Mouse (Mus musculus): Measurements from ENCODE around the gene Nos1ap. TPM values are rescaled to one million over a fixed set of nuclear protein-coding genes. Genes with fewer than 3 reads are reported as not detected.
A peak's percentile ranks its signal among the peaks of the same experiment; 100 is the strongest.

The Nos1ap gene
- polyA plus RNA-seq, 1 experiment from 2014 or later = 6.8 TPM

DNA sequence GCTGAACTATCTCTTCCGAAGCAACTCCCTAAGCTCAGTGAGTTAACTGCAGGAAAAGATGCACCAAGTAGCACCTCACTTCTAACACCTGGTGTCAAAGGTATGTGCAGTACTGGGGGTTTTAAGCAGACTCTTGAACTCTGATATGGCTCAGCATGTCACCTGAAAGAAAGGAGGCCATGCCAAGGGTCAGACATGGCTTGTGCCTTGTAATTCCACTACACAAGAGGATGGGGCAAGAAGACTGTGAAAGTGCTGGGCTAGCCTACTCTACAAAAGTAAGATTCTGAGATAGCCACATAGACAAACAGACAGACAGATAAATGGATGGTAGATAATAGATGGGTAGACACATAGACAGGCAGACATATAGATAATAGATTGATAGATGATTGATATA, 87.7 kb downstream of the Nos1ap start:
- Histone ChIP-seq H3K36me3 (ENCODE audit: control insufficient read depth, insufficient read depth, low read length) (no peaks in the 10 kb centered on the region), H3K9ac (ENCODE audit: low read length) (no peak overlapping the region), H3K27ac (replicated peaks) (no peak overlapping the region), H3K4me3 (ENCODE audit: low read depth, low read length) (no peak overlapping the region), H3K4me1 (replicated peaks; ENCODE audit: control insufficient read depth, insufficient read depth) (no peaks in the 10 kb centered on the region), H3K9me3 (ENCODE audit: control insufficient read depth, low read length) (no peaks in the 10 kb centered on the region), H3K4me2 (replicated peaks; ENCODE audit: low read depth) (no peak overlapping the region), H3K27me3 (ENCODE audit: control insufficient read depth, insufficient read depth, low read length) (no peaks in the 10 kb centered on the region)
- no peak for TF ChIP-seq EP300 (optimal IDR thresholded peaks at IDR 0.05)
- no peak for TF ChIP-seq CTCF (IDR thresholded peaks at IDR 0.05; ENCODE audit: low read depth)
- DNase-seq (ENCODE audit: low spot score) = no peak
- ATAC-seq (ENCODE audit: low FRiP score, low TSS enrichment) = no peak
- WGBS = 71% methylated on average over 1 of the region's 1 CpGs

DNA sequence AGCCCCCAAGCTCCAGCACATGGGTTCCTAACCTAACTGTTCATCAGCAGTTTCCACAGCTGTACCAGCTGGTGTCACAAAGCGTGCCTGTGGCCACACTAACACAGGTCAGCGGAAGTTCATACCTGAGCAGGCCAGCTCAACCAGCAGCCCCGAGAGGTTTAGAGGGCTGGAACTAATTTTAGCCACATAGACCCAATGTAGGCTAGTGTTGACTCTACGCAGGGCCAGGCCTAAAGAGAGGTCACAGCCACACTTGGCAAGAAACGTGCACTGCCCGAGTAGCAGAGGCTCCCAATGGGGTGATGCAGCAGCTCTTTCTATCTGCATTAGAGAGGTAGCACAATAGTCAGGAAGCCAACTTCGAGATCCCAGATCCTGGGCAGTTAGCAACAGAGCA, 88.1 kb downstream of the Nos1ap start:
- H3K27ac ChIP-seq (replicated peaks) = no peak overlapping the region
- no peaks in the 10 kb centered on the region for H3K9me3 ChIP-seq (ENCODE audit: control insufficient read depth, low read length)
- H3K4me2 ChIP-seq (replicated peaks; ENCODE audit: low read depth) = no peak overlapping the region
- H3K4me1 ChIP-seq (replicated peaks; ENCODE audit: control insufficient read depth, insufficient read depth) = no peaks in the 10 kb centered on the region
- no peaks in the 10 kb centered on the region for H3K27me3 ChIP-seq (ENCODE audit: control insufficient read depth, insufficient read depth, low read length)
- no peak overlapping the region for H3K9ac ChIP-seq (ENCODE audit: low read length)
- ATAC-seq (ENCODE audit: low FRiP score, low TSS enrichment) (no peak), DNase-seq (ENCODE audit: low spot score) (no peak)
- H3K4me3 ChIP-seq (ENCODE audit: low read depth, low read length) = no peak overlapping the region
- 81% methylated on average over 7 of the region's 7 CpGs for WGBS
- TF ChIP-seq CTCF (IDR thresholded peaks at IDR 0.05; ENCODE audit: low read depth) (no peak), EP300 (optimal IDR thresholded peaks at IDR 0.05) (no peak)
- no peaks in the 10 kb centered on the region for H3K36me3 ChIP-seq (ENCODE audit: control insufficient read depth, insufficient read depth, low read length)

DNA sequence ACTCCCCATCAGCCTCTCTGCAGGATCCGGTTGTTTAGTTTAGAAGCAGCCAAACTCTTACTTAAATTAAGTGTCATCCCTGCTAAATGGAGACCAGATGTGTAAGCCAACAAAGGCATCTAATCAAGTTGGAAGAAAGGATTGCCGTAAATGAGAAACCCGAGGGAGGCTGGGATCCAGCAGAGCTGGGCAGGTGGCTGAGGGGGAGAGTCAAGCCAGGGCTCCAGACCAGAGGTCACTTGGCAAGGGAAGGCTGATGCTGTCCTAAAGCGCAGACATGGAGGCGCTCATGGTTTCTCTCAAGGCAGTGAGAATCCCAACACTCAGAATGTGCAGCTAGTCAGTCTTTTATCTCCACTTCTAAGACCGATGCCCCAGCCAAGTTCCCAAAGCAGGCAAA, 89.8 kb downstream of the Nos1ap start:
- DNase-seq (ENCODE audit: low spot score) (no peak), ATAC-seq (ENCODE audit: low FRiP score, low TSS enrichment) (no peak)
- Histone ChIP-seq H3K9ac (ENCODE audit: low read length) (no peak overlapping the region), H3K27ac (replicated peaks) (no peak overlapping the region), H3K27me3 (ENCODE audit: control insufficient read depth, insufficient read depth, low read length) (no peaks in the 10 kb centered on the region), H3K9me3 (ENCODE audit: control insufficient read depth, low read length) (no peaks in the 10 kb centered on the region), H3K36me3 (ENCODE audit: control insufficient read depth, insufficient read depth, low read length) (no peaks in the 10 kb centered on the region), H3K4me1 (replicated peaks; ENCODE audit: control insufficient read depth, insufficient read depth) (0 out of 2 replicates have a peak, but pooled peaks cover 3% of the 10 kb centered on the region), H3K4me3 (ENCODE audit: low read depth, low read length) (no peak overlapping the region), H3K4me2 (replicated peaks; ENCODE audit: low read depth) (no peak overlapping the region)
- 41% methylated on average over 6 of the region's 6 CpGs for WGBS
- TF ChIP-seq EP300 (optimal IDR thresholded peaks at IDR 0.05) (no peak), CTCF (IDR thresholded peaks at IDR 0.05; ENCODE audit: low read depth) (no peak)

DNA sequence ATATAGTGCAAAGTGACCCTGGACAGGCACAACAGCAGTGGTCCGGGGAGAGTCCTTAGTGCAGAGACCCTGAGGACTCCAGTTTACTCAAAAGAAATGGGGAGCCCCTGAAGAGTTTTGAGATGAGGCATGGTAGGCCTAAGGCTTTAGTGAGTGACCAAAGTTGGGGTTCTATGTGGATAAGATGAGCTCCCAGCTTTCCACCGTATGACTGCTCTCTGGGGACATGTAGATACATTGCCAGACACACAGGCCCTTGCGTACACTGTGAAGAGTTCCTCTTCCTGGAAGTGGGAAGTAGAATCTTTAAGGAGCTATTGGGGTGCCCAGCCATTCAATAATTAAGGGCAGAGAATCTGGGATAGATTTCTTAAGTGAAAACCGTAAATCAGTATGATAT, 90.2 kb downstream of the Nos1ap start:
- ATAC-seq (ENCODE audit: low FRiP score, low TSS enrichment) (no peak), DNase-seq (ENCODE audit: low spot score) (no peak)
- TF ChIP-seq CTCF (IDR thresholded peaks at IDR 0.05; ENCODE audit: low read depth) (no peak), EP300 (optimal IDR thresholded peaks at IDR 0.05) (no peak)
- H3K9ac ChIP-seq (ENCODE audit: low read length) = no peak overlapping the region
- H3K36me3 ChIP-seq (ENCODE audit: control insufficient read depth, insufficient read depth, low read length) = no peaks in the 10 kb centered on the region
- H3K4me1 ChIP-seq (replicated peaks; ENCODE audit: control insufficient read depth, insufficient read depth) = 0 out of 2 replicates have a peak, but pooled peaks cover 3% of the 10 kb centered on the region
- WGBS = 67% methylated on average over 4 of the region's 4 CpGs
- no peaks in the 10 kb centered on the region for H3K9me3 ChIP-seq (ENCODE audit: control insufficient read depth, low read length)
- no peak overlapping the region for H3K4me3 ChIP-seq (ENCODE audit: low read depth, low read length)
- no peaks in the 10 kb centered on the region for H3K27me3 ChIP-seq (ENCODE audit: control insufficient read depth, insufficient read depth, low read length)
- H3K27ac ChIP-seq (replicated peaks) = no peak overlapping the region
- no peak overlapping the region for H3K4me2 ChIP-seq (replicated peaks; ENCODE audit: low read depth)

DNA sequence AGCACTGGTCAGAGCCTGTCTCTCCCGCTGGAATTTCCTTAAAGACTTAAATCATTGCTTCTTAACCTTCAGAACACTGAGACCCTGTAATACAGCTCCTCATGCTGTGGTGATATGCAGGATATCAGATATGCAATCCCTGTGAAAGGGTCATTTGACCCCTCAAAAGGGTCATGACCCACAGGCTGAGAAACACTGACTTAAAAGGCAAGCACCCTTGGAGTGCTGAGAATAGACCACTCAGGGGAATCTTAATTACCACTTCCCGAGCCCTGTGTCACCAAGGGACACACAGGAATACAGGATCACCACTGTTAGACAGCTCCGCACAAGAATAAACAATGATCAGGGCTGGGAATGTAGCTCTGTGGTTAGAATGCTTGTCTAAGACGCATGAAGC, 91.0 kb downstream of the Nos1ap start:
- no peak for TF ChIP-seq CTCF (IDR thresholded peaks at IDR 0.05; ENCODE audit: low read depth)
- TF ChIP-seq EP300 (optimal IDR thresholded peaks at IDR 0.05) = no peak
- DNase-seq (ENCODE audit: low spot score) = no peak
- WGBS = 74% methylated on average over 4 of the region's 4 CpGs

DNA sequence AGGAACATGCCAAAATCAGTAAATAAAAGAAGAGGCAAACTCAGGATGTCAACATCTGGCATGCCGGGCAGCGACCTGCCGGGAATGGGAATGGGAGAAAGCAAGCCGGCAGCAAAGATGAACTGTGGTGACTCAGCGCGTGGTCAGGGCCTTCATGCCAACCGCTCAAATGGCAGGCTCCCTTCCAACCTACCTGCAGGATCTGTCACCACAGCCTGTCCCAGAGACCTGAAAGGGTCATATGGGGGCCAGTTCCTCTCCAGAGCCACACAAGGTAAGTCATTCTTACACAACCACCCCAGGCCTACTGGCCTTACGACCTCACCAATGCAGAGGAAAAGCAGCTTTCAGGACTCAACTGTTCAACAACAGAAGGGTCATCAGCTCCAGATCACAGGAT, 93.4 kb downstream of the Nos1ap start:
- Histone ChIP-seq H3K4me1 (replicated peaks; ENCODE audit: control insufficient read depth, insufficient read depth) (0 out of 2 replicates have a peak, but pooled peaks cover 3% of the 10 kb centered on the region), H3K27me3 (ENCODE audit: control insufficient read depth, insufficient read depth, low read length) (no peaks in the 10 kb centered on the region), H3K9me3 (ENCODE audit: control insufficient read depth, low read length) (no peaks in the 10 kb centered on the region), H3K27ac (replicated peaks) (no peak overlapping the region), H3K9ac (ENCODE audit: low read length) (no peak overlapping the region), H3K36me3 (ENCODE audit: control insufficient read depth, insufficient read depth, low read length) (no peaks in the 10 kb centered on the region), H3K4me2 (replicated peaks; ENCODE audit: low read depth) (no peak overlapping the region), H3K4me3 (ENCODE audit: low read depth, low read length) (no peak overlapping the region)
- WGBS = 65% methylated on average over 8 of the region's 8 CpGs
- peak; percentile 37; the same call in 1 of the 2 replicates for ATAC-seq (ENCODE audit: low FRiP score, low TSS enrichment)
- no peak for TF ChIP-seq CTCF (IDR thresholded peaks at IDR 0.05; ENCODE audit: low read depth)
- no peak for TF ChIP-seq EP300 (optimal IDR thresholded peaks at IDR 0.05)
- DNase-seq (ENCODE audit: low spot score) = peak; percentile 35

More for the DNA sequence above, 91.0 kb downstream of the Nos1ap start:
- Histone ChIP-seq H3K9me3 (ENCODE audit: control insufficient read depth, low read length) (no peaks in the 10 kb centered on the region), H3K27ac (replicated peaks) (no peak overlapping the region), H3K36me3 (ENCODE audit: control insufficient read depth, insufficient read depth, low read length) (no peaks in the 10 kb centered on the region), H3K27me3 (ENCODE audit: control insufficient read depth, insufficient read depth, low read length) (no peaks in the 10 kb centered on the region), H3K4me2 (replicated peaks; ENCODE audit: low read depth) (no peak overlapping the region), H3K4me3 (ENCODE audit: low read depth, low read length) (no peak overlapping the region), H3K9ac (ENCODE audit: low read length) (no peak overlapping the region), H3K4me1 (replicated peaks; ENCODE audit: control insufficient read depth, insufficient read depth) (0 out of 2 replicates have a peak, but pooled peaks cover 3% of the 10 kb centered on the region)
- no peak for ATAC-seq (ENCODE audit: low FRiP score, low TSS enrichment)
